Mouse (Mus musculus) MEL (cell line): Measurements from ENCODE around the gene Fanci. TPM values are rescaled to one million over a fixed set of nuclear protein-coding genes. Genes with fewer than 3 reads are reported as not detected.
A peak's percentile ranks its signal among the peaks of the same experiment; 100 is the strongest.

Source experiments
- DNase-seq: peaks from one replicate; pipeline ENCODE4 v3.0.0; 2011; ENCODE audit warnings: low read depth, low spot score
- H3K27ac ChIP-seq: 2 replicates; pipeline ENCODE4 v1.5.1; 2012; ENCODE audit warnings: low read depth, mild to moderate bottlenecking, control low read depth, low read length, moderate library complexity; ENCODE audit not compliant: control insufficient read depth
- H3K27me3 ChIP-seq, 2 experiments: fragments of 150-350 bp in 1 of 2; sonication (generic) in 1 of 2; 2 replicates each; pipeline ENCODE4 v1.6.1; 2012; ENCODE audit warnings: low read length in 2 of 2, mild to moderate bottlenecking in 2 of 2, improper control_type of control experiment in 1 of 2, moderate library complexity in 1 of 2; ENCODE audit not compliant: insufficient read depth in 2 of 2, control insufficient read depth in 1 of 2
- H3K36me3 ChIP-seq, 2 experiments: 2 replicates each; pipeline ENCODE4 v1.6.1; 2012 to 2014; ENCODE audit warnings: low read length in 2 of 2, improper control_type of control experiment in 1 of 2, inconsistent platforms in 1 of 2, mild to moderate bottlenecking in 1 of 2; ENCODE audit not compliant: insufficient read depth in 2 of 2, control insufficient read depth in 1 of 2
- H3K4me1 ChIP-seq, 2 experiments: fragments of 150-350 bp in 1 of 2; sonication (generic) in 1 of 2; 2 replicates each; pipeline ENCODE4 v1.6.1; 2012; ENCODE audit warnings: low read length in 2 of 2, improper control_type of control experiment in 1 of 2, mild to moderate bottlenecking in 1 of 2; ENCODE audit not compliant: insufficient read depth in 2 of 2, control insufficient read depth in 1 of 2
- H3K4me3 ChIP-seq, 2 experiments: fragments of 150-350 bp in 1 of 2; sonication (generic) in 1 of 2; 2 replicates each; pipeline ENCODE4 v1.5.1; 2012; ENCODE audit warnings: low read depth in 2 of 2, low read length in 2 of 2, mild to moderate bottlenecking in 2 of 2, moderate library complexity in 2 of 2, control low read depth in 1 of 2, improper control_type of control experiment in 1 of 2; ENCODE audit not compliant: control insufficient read depth in 1 of 2, insufficient read depth in 1 of 2
- H3K79me2 ChIP-seq: 2 replicates; pipeline ENCODE4 v1.6.1; 2012; ENCODE audit warnings: mild to moderate bottlenecking, low read length, moderate library complexity; ENCODE audit not compliant: control insufficient read depth, poor library complexity, insufficient read depth
- H3K9ac ChIP-seq: 2 replicates; pipeline ENCODE4 v1.6.1; 2012; ENCODE audit warnings: low read depth, mild to moderate bottlenecking, control low read depth, low read length, moderate library complexity; ENCODE audit not compliant: control insufficient read depth, poor library complexity, severe bottlenecking
- H3K9me3 ChIP-seq: fragments of 150-350 bp; sonication (generic); replicated peaks from 2 replicates; pipeline ENCODE4 v1.6.1; 2012; ENCODE audit warnings: mild to moderate bottlenecking, low read length, improper control_type of control experiment, moderate library complexity; ENCODE audit not compliant: insufficient read depth
- BHLHE40 ChIP-seq: IDR thresholded peaks from 2 replicates; pipeline ENCODE4 v1.6.1; 2012; ENCODE audit warnings: low read depth, mild to moderate bottlenecking, inconsistent platforms, low read length, improper control_type of control experiment, borderline replicate concordance
- CHD2 ChIP-seq: IDR thresholded peaks from 2 replicates; pipeline ENCODE4 v1.6.1; 2011; ENCODE audit warnings: low read length, improper control_type of control experiment
- ELF1 ChIP-seq: IDR thresholded peaks from 2 replicates; pipeline ENCODE4 v1.6.1; 2014; ENCODE audit warnings: low read depth, mild to moderate bottlenecking, inconsistent platforms, low read length, improper control_type of control experiment, moderate library complexity
- GABPA ChIP-seq: IDR thresholded peaks from 2 replicates; pipeline ENCODE4 v1.6.1; 2012; ENCODE audit warnings: low read depth, mild to moderate bottlenecking, inconsistent platforms, low read length, improper control_type of control experiment, moderate library complexity
- NRF1 ChIP-seq: IDR thresholded peaks from 2 replicates; pipeline ENCODE4 v1.6.1; 2014; ENCODE audit warnings: low read depth, mild to moderate bottlenecking, inconsistent platforms, low read length, improper control_type of control experiment, moderate library complexity; ENCODE audit not compliant: poor library complexity, insufficient read depth, severe bottlenecking
- TAL1 ChIP-seq: IDR thresholded peaks from 2 replicates; pipeline ENCODE4 v1.6.1; 2012; ENCODE audit warnings: mild to moderate bottlenecking, inconsistent platforms, low read length, moderate library complexity, mixed read lengths
- TCF12 ChIP-seq: IDR thresholded peaks from 2 replicates; pipeline ENCODE4 v1.6.1; 2014; ENCODE audit warnings: low read depth, mild to moderate bottlenecking, inconsistent platforms, low read length, improper control_type of control experiment, moderate library complexity
- ZKSCAN1 ChIP-seq: IDR thresholded peaks from 2 replicates; pipeline ENCODE4 v1.6.1; 2012; ENCODE audit warnings: low read depth, mild to moderate bottlenecking, inconsistent platforms, low read length, improper control_type of control experiment, moderate library complexity
- ZNF384 ChIP-seq: IDR thresholded peaks from 2 replicates; pipeline ENCODE4 v1.6.1; 2012; ENCODE audit warnings: low read depth, mild to moderate bottlenecking, inconsistent platforms, low read length, improper control_type of control experiment
- polyA plus RNA-seq, 2 experiments: library from polyadenylated mRNA; stranded (reverse) in 1 of 2; unstranded in 1 of 2; fragments of >175 nt in 1 of 2; fragments of >200 nt in 1 of 2; gene quantifications; 2 replicates each; pipeline versions ENCODE4 v1.2.1 to v1.2.4; 2012; ENCODE audit warnings: low replicate concordance in 2 of 2, low read depth in 1 of 2; ENCODE audit not compliant: insufficient read length in 2 of 2, insufficient read depth in 1 of 2, missing spikeins in 1 of 2
- total RNA-seq: library from RNA; depleted of rRNA; stranded (reverse); fragments of 300-350 nt; gene quantifications from 2 replicates; pipeline ENCODE4 v1.2.3, GENCODE M21; 2012

Gene Fanci
- total and polyA plus RNA-seq, 3 experiments, result 8.4 to 9.0 TPM; not detected in 1

DNA sequence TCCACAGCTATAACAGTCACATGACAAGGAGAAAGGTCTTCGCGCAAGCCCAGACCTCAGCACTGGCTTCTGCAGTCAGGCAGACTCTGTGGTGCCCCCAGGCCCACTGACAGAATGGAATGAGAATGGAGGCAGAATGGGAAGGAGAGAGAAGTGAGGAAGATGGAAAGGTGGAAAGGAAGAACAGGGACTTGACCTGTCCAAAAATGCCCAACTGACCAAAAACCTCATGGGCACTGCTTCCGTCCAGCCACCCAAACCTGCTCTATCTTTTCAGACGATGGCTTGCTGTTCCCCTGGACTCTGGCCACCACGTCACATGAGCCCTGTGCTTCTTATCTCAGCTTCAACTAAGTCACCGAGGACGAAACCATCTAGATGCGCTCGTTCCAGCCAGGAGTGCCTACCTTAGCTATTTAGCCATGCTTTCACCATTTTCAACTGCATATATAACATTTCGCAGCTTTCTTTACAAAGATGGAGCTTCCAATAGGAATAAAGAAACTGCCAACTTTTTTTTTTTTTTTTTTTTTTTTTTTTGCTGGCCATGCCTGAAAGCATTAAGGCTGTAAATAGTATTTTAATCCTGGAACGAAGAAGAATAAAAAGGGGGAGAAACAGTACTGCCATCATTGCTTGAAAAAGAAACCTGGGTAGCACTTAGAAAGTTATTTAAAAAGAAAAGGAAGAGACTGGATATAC is 71.8 kb downstream of the Fanci start:
- H3K79me2 ChIP-seq, result peaks cover 27% of the 10 kb centered on the region
- no peaks in the 10 kb centered on the region for H3K9me3 ChIP-seq
- no peak for DNase-seq
- H3K4me1 ChIP-seq, result peaks cover 0 to 30% of the 10 kb centered on the region in 2 experiments
- no peak overlapping the region for H3K27ac ChIP-seq
- H3K4me3 ChIP-seq, result peak overlapping the region in 1 of 2 experiments; percentile 5; a peak in 1 of 4 replicates
- TF ChIP-seq ZNF384 (peak; percentile 62), NRF1 (no peak)
- TF ChIP-seq, all 39 proteins: peak for 1
- Histone ChIP-seq H3K9ac (no peak overlapping the region), H3K27me3 (no peaks in the 10 kb centered on the region), H3K36me3 (peaks cover 2 to 24% of the 10 kb centered on the region in 2 experiments; a peak in 2 of 4 replicates)

DNA sequence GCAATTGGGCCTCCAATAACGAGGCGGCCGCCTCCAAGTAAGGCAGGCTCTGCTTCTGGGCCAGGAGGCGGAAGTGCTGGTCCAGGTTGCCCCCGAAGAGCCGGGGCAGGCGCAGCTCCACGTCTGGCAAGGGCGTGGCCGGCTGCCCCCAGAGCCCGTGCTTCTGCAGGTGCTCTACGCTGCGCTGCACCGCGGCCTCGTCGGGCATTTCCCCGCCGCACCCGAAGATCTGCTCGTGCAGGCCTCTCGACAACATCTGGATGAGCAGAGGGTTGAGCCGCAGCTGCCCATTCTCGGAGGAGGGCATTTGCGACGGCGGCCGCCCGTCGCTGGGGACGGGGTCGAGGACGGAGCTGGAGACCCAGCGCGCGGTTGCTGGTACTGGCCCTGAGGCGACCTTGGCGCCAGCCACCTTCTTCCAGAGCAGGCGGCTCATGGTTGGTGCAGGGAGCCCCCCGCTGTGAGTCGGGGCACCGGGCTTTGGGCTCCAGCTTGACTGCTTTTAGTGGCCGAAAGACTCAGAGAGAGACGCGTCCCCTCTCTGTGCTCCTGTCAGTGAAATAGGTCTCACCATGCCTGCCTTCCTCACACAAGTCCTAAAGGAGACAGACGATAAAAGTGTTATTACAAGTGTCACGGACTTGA is 73.2 kb downstream of the Fanci start:
- DNase-seq, result no peak
- Histone ChIP-seq H3K9ac (peak overlapping the region; percentile 97), H3K4me3 (peak overlapping the region; percentile 79 to 94), H3K9me3 (no peaks in the 10 kb centered on the region), H3K27ac (peak overlapping the region; percentile 0), H3K79me2 (peaks cover 27% of the 10 kb centered on the region), H3K27me3 (no peaks in the 10 kb centered on the region), H3K36me3 (peaks cover 2 to 29% of the 10 kb centered on the region in 2 experiments; a peak in 2 of 4 replicates), H3K4me1 (peaks cover 2 to 40% of the 10 kb centered on the region in 2 experiments)
- TF ChIP-seq BHLHE40 (no peak), TCF12 (0 out of 2 replicates have a peak, but pooled peaks have one; percentile 5)

DNA sequence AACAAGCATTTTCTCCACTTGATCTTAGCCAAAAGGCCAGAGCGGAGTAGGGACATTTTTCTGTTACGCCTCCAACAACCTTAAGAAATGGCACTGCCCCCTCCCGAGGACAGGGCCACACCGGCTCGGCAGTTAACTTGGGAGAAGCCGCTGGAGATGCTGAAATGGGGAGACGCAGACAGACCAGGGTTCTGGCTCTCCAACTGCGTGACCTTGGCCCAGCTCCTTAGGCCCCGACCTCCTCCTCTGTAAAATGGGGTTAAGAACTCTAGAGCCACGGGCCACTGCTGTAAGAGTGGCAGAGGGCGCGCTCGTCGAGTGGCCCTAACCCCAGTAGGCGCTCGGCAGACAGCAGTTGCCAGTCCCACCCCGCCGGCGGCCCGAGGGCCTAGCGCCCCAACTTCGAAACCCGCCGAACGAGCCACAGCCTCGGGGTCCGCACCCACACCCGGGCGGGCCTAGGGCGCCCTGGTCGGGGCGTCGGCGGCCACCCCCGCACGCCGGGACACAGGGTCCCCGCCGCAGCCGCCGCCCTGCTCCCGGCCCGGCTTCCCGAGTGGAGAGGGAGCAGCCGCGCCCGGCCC is 73.8 kb downstream of the Fanci start:
- Histone ChIP-seq H3K4me3 (peak overlapping the region; percentile 79 to 94), H3K4me1 (peaks cover 2 to 43% of the 10 kb centered on the region in 2 experiments)

More for the DNA sequence above, 73.8 kb downstream of the Fanci start:
- Histone ChIP-seq H3K27me3 (no peaks in the 10 kb centered on the region), H3K9ac (peak overlapping the region; percentile 97), H3K9me3 (no peaks in the 10 kb centered on the region), H3K27ac (peak overlapping the region; percentile 64), H3K79me2 (peaks cover 27% of the 10 kb centered on the region), H3K36me3 (peaks cover 2 to 30% of the 10 kb centered on the region in 2 experiments; a peak in 2 of 4 replicates)
- TF ChIP-seq BHLHE40 (no peak), CHD2 (no peak), NRF1 (no peak), ELF1 (no peak), ZKSCAN1 (no peak), TAL1 (0 out of 2 replicates have a peak, but pooled peaks have one; percentile 2), GABPA (no peak)
- DNase-seq, result peak; percentile 70
